Mouse (Mus musculus): ENCODE measurements around the gene Dclk2.

DNA sequence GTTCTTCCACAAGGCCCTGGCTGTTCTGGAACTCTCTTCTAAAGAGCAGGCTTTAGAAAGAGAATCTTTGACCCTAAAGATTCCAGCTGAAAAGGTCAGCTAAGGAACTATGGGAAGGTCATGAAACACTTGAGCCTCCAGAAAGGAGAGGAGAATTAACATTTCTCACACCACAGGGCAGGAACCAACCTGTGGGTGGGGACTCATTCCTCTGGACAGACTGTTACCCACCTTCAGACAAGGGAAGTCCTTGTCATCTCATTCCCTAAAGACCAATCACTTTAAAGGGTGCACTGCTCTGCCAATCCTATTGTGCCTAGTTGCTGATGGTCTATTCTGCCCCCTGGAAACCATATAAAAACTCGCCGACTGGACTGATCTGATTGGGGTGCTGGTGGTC lies 73.1 kb downstream of the Dclk2 start:
- no peak for TF ChIP-seq EP300 (IDR thresholded peaks at IDR 0.05; ENCODE audit: insufficient read depth, low read depth, low read length)
- no peak for TF ChIP-seq CTCF (IDR thresholded peaks at IDR 0.05; ENCODE audit: low read depth, low read length)
